Mouse (Mus musculus) C2C12 (cell line): Measurements from ENCODE around the gene Tmc6.

ENCODE experiments used
- CEBPB ChIP-seq: IDR thresholded peaks from one replicate; pipeline ENCODE4 v1.6.1; 2011; ENCODE audit warnings: low read depth, mild to moderate bottlenecking, control low read depth, moderate library complexity
- CTCF ChIP-seq: IDR thresholded peaks from one replicate; pipeline ENCODE4 v1.5.1; 2011; ENCODE audit not compliant: control insufficient read depth, insufficient read depth, insufficient read length
- FOSL1 ChIP-seq: IDR thresholded peaks from one replicate; pipeline ENCODE4 v1.8.0; 2011; ENCODE audit warnings: mild to moderate bottlenecking, low read length; ENCODE audit not compliant: poor library complexity, insufficient read depth, severe bottlenecking
- MAX ChIP-seq: IDR thresholded peaks from one replicate; pipeline ENCODE4 v1.6.1; 2011; ENCODE audit warnings: mild to moderate bottlenecking, control low read depth
- MYOD1 ChIP-seq: IDR thresholded peaks from one replicate; pipeline ENCODE4 v1.6.1; 2011; ENCODE audit warnings: low read depth; ENCODE audit not compliant: control insufficient read depth, insufficient read length
- USF1 ChIP-seq: IDR thresholded peaks from one replicate; pipeline ENCODE4 v1.6.1; 2011; ENCODE audit warnings: low read depth, mild to moderate bottlenecking, control low read depth, moderate library complexity

- TF ChIP-seq CTCF (no peak), FOSL1 (no peak), MYOD1 (no peak), CEBPB (no peak), MAX (no peak), USF1 (no peak)
Measured at GRCm38 (mm10) chr11:117826916-117827315, 44.9 kb upstream of the Tmc6 start.
